Mouse (Mus musculus) stomach, embryonic 16.5 days (tissue): ENCODE results near the gene Spryd3. TPM values are rescaled to one million over a fixed set of nuclear protein-coding genes. Genes with fewer than 3 reads are reported as not detected.

ENCODE experiments used
- ATAC-seq: fragments of 200-750 bp; cut with Nextera tagmentation; 2 replicates; pipeline ENCODE4 v1.8.0; 2017; ENCODE audit warnings: moderate number of reproducible peaks, moderate TSS enrichment; ENCODE audit not compliant: insufficient read depth, low FRiP score
- H3K27ac ChIP-seq: fragments of 300-500 bp; sonication (generic); 2 replicates; pipeline ENCODE4 v1.5.1; 2014; ENCODE audit warnings: low read length
- H3K27me3 ChIP-seq: fragments of 300-500 bp; sonication (generic); 2 replicates; pipeline ENCODE4 v1.6.1; 2014; ENCODE audit warnings: low read length, control low read depth, mixed read lengths; ENCODE audit not compliant: control insufficient read depth, insufficient read depth
- H3K36me3 ChIP-seq: fragments of 300-500 bp; sonication (generic); 2 replicates; pipeline ENCODE4 v1.6.1; 2014; ENCODE audit warnings: low read length; ENCODE audit not compliant: control insufficient read depth, insufficient read depth
- H3K4me1 ChIP-seq: fragments of 300-500 bp; sonication (generic); 2 replicates; pipeline ENCODE4 v1.6.1; 2014; ENCODE audit warnings: low read length, control low read depth, mixed read lengths; ENCODE audit not compliant: control insufficient read depth, insufficient read depth
- H3K4me2 ChIP-seq: fragments of 300-500 bp; sonication (generic); 2 replicates; pipeline ENCODE4 v1.6.1; 2014; ENCODE audit warnings: low read depth, low read length, mixed read lengths
- H3K4me3 ChIP-seq: fragments of 300-500 bp; sonication (generic); replicated peaks from 2 replicates; pipeline ENCODE4 v1.5.1; 2014; ENCODE audit warnings: mild to moderate bottlenecking, low read length
- H3K9ac ChIP-seq: fragments of 300-500 bp; sonication (generic); 2 replicates; pipeline ENCODE4 v1.6.1; 2014; ENCODE audit warnings: low read length
- H3K9me3 ChIP-seq: fragments of 300-500 bp; sonication (generic); replicated peaks from 2 replicates; pipeline ENCODE4 v1.6.1; 2016; ENCODE audit warnings: low read length, control low read depth; ENCODE audit not compliant: control insufficient read depth
- WGBS: fragments of 180-500 bp; shearing (Covaris S2); extraction: QIAGEN DNeasy Blood & Tissue Kit; methylation state at CpG from one replicate; pipeline ENCODE4 v1.1.7; 2014; 5-methylcytosine and 5-hydroxymethylcytosine counted together
- polyA plus RNA-seq: library from polyadenylated mRNA; unstranded; fragments of >200 nt; fragmentation: Nextera tagmentation; extraction: Ambion mirVana; gene quantifications from 2 replicates; pipeline ENCODE4 v1.2.1, GENCODE M21; 2015

The Spryd3 gene
- polyA plus RNA-seq, 1 experiment from 2014 or later = 29.2 TPM

DNA sequence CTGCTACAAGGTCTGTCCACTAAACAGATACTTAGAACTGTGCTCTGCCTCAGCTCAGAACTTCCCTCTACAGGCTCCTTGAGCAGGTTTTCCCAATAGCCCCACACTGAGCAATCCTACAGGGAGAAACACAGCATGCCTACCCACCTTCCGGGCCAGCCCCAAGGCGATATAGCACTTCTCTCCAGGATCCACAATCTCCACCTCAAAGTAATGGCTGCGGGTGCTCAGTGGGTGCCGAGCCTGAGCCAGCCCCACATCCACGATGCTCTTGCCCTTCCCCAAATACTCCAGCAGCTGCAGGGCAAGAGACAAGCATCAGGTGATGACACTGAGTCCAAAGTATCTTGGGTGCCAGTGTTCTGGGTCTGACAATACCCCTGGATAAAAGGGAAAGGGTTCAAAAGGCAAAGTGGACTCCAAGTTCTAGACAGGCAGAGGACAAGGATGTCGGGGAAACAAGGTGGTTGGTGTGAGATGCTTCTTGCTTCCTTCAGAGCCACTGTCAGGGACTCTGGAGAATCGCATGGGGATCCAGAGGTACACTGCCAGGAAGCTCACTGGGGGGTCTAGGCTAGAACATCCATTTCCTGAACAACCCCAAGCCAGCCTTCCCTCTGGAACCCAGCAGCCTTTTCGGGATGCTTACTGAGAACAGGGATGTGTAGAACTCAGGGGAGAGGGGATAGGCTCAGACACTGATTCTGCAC, 16.8 kb downstream of the Spryd3 start:
- Histone ChIP-seq H3K9ac (no peak overlapping the region), H3K27ac (no peak overlapping the region), H3K9me3 (no peaks in the 10 kb centered on the region), H3K4me2 (no peak overlapping the region), H3K27me3 (no peaks in the 10 kb centered on the region), H3K36me3 (no peaks in the 10 kb centered on the region), H3K4me1 (0 out of 2 replicates have a peak, but pooled peaks cover 13% of the 10 kb centered on the region), H3K4me3 (no peak overlapping the region)
- 70% methylated on average over 8 of the region's 8 CpGs for WGBS
- ATAC-seq = no peak

DNA sequence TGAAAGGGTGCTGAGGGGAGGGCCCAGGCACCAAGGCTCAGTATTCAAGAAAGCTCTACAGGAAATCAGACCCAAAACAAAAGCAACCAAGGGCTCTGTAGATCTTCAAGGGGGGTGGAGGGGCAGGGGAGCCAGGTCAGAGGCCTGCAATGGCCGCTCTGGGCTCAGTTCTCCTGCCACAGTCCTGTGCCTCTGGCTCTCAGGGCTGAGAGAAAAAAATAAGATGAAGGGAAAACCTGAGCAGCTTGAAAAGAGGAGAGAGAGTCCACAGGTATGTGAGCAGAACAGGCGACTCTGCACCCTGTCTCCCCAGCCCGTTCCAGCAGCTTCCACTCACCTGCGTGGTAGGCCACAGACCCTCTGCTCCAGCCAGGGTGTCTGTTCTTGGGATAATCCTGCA, 17.4 kb downstream of the Spryd3 start:
- Histone ChIP-seq H3K9me3 (no peaks in the 10 kb centered on the region), H3K27me3 (no peaks in the 10 kb centered on the region), H3K36me3 (no peaks in the 10 kb centered on the region), H3K4me3 (no peak overlapping the region), H3K4me1 (0 out of 2 replicates have a peak, but pooled peaks cover 13% of the 10 kb centered on the region), H3K4me2 (no peak overlapping the region), H3K9ac (no peak overlapping the region), H3K27ac (no peak overlapping the region)
- no peak for ATAC-seq
- WGBS = 92% methylated on average over 4 of the region's 4 CpGs

DNA sequence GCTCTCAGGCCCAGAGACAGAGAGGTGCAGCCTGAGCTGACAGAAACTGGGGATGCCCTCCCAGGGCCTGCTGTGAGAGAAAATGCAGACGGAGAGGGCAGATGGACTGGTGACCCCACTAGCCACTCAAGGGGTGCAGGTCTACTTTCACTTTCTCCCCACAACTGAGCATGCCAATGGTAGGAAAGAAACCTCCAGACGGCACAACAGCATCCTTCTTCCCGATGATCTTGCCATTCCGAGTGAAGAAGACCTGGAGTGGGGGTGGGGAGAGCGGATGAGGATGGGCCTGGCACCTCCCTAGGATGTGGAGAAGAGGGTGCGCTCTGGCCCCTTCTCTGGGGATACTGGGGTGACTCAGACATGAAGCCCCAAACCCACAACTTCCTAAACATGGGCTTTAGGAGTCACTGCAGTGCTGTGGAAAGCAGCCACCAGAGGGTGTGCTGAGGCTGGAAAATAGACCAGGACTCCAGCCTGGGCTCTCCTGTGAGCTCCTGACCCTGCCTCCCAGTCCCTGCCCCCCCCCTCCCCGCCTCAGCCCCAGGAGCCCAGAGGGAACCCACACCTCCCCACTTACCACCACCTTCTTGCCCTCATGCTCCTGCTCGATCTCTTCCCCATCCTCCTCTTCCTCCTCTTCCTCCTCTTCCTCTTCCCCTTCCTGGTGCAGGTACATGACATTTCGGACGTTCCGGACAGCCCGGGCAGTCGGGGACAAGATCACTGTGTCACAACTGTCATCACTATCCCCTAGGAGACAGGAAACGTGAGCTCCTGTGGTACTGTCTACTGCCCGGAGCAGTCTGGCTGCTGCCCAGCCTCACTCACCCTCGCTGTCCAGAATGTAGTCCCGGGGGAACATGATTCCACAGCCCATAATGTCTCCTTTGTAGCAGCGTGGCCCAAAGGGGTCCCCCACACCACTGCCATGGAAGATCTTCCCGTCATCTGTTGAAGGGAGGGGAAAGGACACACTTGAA, 18.3 kb downstream of the Spryd3 start:
- Histone ChIP-seq H3K4me1 (0 out of 2 replicates have a peak, but pooled peaks cover 13% of the 10 kb centered on the region), H3K9ac (no peak overlapping the region), H3K27ac (no peak overlapping the region), H3K9me3 (no peaks in the 10 kb centered on the region), H3K4me3 (no peak overlapping the region), H3K36me3 (peaks cover 3% of the 10 kb centered on the region; the same call in 1 of the 2 replicates), H3K27me3 (no peaks in the 10 kb centered on the region), H3K4me2 (no peak overlapping the region)
- 0 out of 2 replicates have a peak, but pooled peaks have one; percentile 13 for ATAC-seq
- WGBS = 72% methylated on average over 19 of the region's 19 CpGs

DNA sequence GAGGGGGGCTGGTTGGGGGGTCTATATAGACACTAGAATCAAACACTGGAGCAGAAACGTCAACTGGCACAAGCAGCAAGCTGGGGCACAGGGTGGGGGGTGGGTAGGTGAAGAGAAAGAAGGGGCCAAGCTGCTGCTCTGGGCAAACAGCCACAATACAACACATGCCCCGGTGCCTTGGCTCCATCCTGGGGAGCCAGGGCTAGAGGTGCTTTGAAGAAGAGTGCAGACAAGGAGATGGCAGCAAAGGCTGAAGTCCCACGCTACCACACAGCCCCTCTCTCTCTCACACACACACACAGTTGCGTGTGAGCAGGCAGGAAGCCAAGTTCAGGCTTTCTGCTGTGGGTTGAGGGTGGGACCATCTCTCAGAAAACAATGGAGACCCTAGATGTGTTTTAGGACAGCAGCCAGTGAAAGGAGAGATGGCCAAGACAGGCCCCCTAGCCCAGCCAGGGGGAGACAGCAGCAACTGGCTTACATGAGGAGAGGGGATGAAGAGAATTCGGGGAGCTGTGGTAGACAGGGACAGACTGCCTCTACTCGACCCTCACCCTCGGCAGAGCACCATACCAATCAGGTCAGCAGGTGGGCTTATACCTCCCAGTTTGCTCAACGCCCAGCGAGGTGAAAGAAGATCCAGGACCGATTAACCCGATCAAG, 19.1 kb downstream of the Spryd3 start:
- WGBS = 60% methylated on average over 11 of the region's 11 CpGs
- no peaks in the 10 kb centered on the region for H3K9me3 ChIP-seq
- no peak overlapping the region for H3K4me3 ChIP-seq
- H3K27me3 ChIP-seq = no peaks in the 10 kb centered on the region
- H3K9ac ChIP-seq = no peak overlapping the region
- H3K4me1 ChIP-seq = 0 out of 2 replicates have a peak, but pooled peaks cover 13% of the 10 kb centered on the region
- peaks cover 3% of the 10 kb centered on the region; the same call in 1 of the 2 replicates for H3K36me3 ChIP-seq
- H3K27ac ChIP-seq = 0 out of 2 replicates have a peak overlapping the region, but pooled peaks have one; percentile 11
- no peak overlapping the region for H3K4me2 ChIP-seq
- no peak for ATAC-seq

DNA sequence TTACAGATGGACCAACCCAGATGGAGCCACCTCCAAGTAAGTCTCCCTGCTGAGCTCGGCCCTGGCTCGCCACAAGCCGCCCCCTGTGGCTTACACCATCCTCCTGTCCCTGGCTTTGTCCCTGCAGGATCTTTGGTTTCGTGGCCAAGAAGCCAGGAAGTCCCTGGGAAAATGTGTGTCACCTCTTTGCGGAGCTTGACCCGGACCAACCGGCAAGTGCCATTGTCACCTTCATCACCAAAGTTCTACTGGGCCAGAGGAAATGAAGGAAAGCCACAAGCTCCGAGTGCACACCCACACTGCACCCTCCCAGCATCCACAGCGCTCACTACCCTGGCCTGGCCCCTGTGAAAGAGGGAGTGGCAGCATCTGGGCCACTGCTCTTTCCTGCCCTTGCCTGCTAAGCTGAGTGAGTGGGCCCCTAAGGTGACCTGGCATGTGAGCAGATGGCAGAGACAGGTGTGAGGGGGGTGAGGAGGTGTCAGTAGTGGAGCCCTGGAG, 20.3 kb downstream of the Spryd3 start:
- no peak overlapping the region for H3K27ac ChIP-seq
- 0 out of 2 replicates have a peak, but pooled peaks cover 13% of the 10 kb centered on the region for H3K4me1 ChIP-seq
- no peak for ATAC-seq
- no peak overlapping the region for H3K4me3 ChIP-seq
- no peaks in the 10 kb centered on the region for H3K9me3 ChIP-seq
- no peaks in the 10 kb centered on the region for H3K27me3 ChIP-seq
- H3K4me2 ChIP-seq = no peak overlapping the region
- peaks cover 7% of the 10 kb centered on the region; the same call in 1 of the 2 replicates for H3K36me3 ChIP-seq
- 69% methylated on average over 9 of the region's 9 CpGs for WGBS
- H3K9ac ChIP-seq = no peak overlapping the region

DNA sequence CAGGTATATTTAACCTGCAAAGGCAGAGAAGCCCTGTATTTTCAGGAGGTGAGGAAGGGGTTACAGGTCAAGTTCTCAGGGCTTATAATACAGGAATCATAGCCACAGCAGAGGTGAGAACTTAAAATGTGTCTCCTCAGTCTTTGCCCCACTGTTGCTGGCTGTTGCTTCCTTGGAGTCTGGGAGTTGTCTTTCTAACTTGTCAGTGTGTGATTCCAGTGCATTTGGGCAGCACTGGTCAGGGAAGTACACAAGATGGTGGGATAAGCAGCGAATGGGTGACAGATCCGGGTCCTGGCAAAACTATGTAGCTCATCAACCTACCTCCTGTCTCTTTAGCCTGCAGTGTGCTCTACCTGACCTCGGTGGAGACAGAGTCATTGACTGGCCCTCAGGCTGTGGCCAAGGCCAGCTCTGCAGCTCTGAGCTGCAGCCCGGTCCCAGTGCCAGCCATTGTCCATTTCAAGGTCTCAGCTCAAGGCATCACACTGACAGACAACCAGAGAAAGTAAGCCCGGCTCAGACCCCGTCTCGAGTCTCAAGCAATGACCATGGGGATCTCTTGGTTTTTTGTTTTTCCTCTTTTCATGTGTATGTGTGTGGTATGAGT, 21.3 kb downstream of the Spryd3 start:
- 77% methylated on average over 7 of the region's 7 CpGs for WGBS
- Histone ChIP-seq H3K27ac (no peak overlapping the region), H3K4me1 (0 out of 2 replicates have a peak, but pooled peaks cover 13% of the 10 kb centered on the region), H3K36me3 (peaks cover 7% of the 10 kb centered on the region), H3K4me3 (no peak overlapping the region), H3K4me2 (no peak overlapping the region), H3K27me3 (no peaks in the 10 kb centered on the region), H3K9me3 (no peaks in the 10 kb centered on the region), H3K9ac (no peak overlapping the region)
- ATAC-seq = no peak

DNA sequence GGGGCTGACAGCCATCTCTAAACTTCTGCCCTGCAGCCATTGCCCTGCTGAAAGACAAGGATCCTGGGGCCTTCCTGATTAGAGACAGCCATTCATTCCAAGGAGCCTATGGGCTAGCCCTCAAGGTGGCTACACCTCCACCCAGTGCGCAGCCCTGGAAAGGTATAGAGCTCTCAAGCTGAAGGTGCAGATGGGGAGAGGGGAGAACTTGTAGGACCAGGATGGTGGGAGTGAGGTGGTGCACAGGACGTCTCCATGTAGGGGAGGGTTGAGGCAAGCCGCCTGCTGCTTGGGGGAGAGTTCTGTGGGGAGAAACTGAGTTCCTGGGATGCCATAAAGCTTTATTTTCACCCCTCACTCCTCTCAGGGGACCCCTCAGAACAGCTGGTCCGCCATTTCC, 22.4 kb downstream of the Spryd3 start:
- Histone ChIP-seq H3K9ac (no peak overlapping the region), H3K36me3 (peaks cover 7% of the 10 kb centered on the region), H3K4me3 (no peak overlapping the region), H3K9me3 (no peaks in the 10 kb centered on the region), H3K4me1 (peaks cover 16% of the 10 kb centered on the region), H3K27ac (no peak overlapping the region), H3K27me3 (no peaks in the 10 kb centered on the region), H3K4me2 (no peak overlapping the region)
- WGBS = 80% methylated on average over 4 of the region's 4 CpGs
- ATAC-seq = no peak

DNA sequence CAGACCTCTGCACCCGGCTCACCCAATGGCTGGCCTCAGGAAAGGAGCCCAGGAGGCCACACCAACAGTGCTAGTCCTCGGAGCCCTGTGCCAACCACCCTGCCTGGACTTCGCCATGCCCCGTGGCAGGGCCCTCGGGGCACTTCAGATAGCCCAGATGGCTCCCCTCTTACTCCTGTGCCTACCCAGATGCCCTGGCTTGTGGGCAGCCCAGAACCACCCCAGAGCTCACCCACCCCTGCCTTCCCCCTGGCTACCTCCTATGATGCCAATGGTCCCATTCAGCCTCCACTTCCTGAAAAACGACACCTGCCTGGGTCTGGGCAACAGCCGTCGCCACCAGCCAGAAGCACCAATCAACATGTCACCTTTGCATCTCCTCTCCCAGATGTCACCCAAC, 23.2 kb downstream of the Spryd3 start:
- peaks cover 7% of the 10 kb centered on the region for H3K36me3 ChIP-seq
- WGBS = 78% methylated on average over 8 of the region's 8 CpGs
- H3K9ac ChIP-seq = no peak overlapping the region
- no peaks in the 10 kb centered on the region for H3K9me3 ChIP-seq
- ATAC-seq = no peak
- no peak overlapping the region for H3K27ac ChIP-seq
- H3K4me2 ChIP-seq = no peak overlapping the region
- H3K27me3 ChIP-seq = no peaks in the 10 kb centered on the region
- H3K4me3 ChIP-seq = no peak overlapping the region
- H3K4me1 ChIP-seq = peaks cover 21% of the 10 kb centered on the region
